Mouse (Mus musculus): ENCODE results near the gene Ak6.

DNA sequence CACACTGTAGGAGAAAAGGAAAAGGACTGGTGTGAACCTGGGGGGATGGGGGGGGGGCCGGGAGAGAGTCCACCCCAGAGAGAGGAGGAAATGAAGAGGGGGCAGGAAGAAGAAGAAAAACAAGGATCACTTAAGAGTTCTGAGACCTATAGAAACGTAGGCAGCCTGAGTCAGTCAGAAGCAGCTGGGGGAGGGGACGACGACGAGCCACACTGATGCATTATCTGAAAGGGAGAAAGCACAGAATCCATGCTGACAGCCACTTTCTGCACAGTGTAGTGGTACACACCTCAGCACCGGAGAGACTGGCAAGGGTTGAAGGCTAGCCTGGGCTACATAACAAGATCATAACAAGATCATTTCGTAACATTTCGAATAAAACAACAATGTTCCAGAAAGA, 49.7 kb upstream of the Ak6 start:
- TF ChIP-seq CTCF (conservative IDR thresholded peaks at IDR 0.05; ENCODE audit: low read length) (no peak), POU5F1 (IDR thresholded peaks at IDR 0.05; ENCODE audit: borderline replicate concordance, low read length) (no peak), NANOG (IDR thresholded peaks at IDR 0.05; ENCODE audit: borderline replicate concordance, low read length) (no peak)
